Mouse (Mus musculus) kidney, postnatal 36 days (tissue): ENCODE data around the gene Fam71e1.
A peak's percentile ranks its signal among the peaks of the same experiment; 100 is the strongest.

Experiments used
- DNase-seq, 2 experiments: peaks; one replicate each; pipeline ENCODE4 v3.0.0; 2021 to 2022; ENCODE audit warnings: mixed read lengths in 2 of 2

The Fam71e1 gene

GRCm38 (mm10) chr7:44471880-44472557 is 24.4 kb upstream of the Fam71e1 start:
- DNase-seq = no peak

- no peak for DNase-seq
Observed at GRCm38 (mm10) chr7:44472558-44472885, 23.9 kb upstream of the Fam71e1 start.

GRCm38 (mm10) chr7:44472961-44473646 is 23.3 kb upstream of the Fam71e1 start:
- DNase-seq = no peak

- no peak for DNase-seq
Observed at GRCm38 (mm10) chr7:44474419-44474818, 22.0 kb upstream of the Fam71e1 start.

GRCm38 (mm10) chr7:44475046-44475614 is 21.3 kb upstream of the Fam71e1 start:
- DNase-seq = no peak

GRCm38 (mm10) chr7:44482836-44483435 is 13.4 kb upstream of the Fam71e1 start:
- DNase-seq = no peak

GRCm38 (mm10) chr7:44484109-44484508 is 12.3 kb upstream of the Fam71e1 start:
- no peak for DNase-seq

- DNase-seq = peak; percentile 70 to 85
Observed at GRCm38 (mm10) chr7:44484841-44485571, 11.4 kb upstream of the Fam71e1 start.

- DNase-seq = no peak
Observed at GRCm38 (mm10) chr7:44485572-44486195, 10.7 kb upstream of the Fam71e1 start.

- no peak for DNase-seq
Observed at GRCm38 (mm10) chr7:44486927-44487575, 9.3 kb upstream of the Fam71e1 start.

- no peak for DNase-seq
Observed at GRCm38 (mm10) chr7:44487936-44488335, 8.4 kb upstream of the Fam71e1 start.

GRCm38 (mm10) chr7:44488545-44488944 is 7.8 kb upstream of the Fam71e1 start:
- DNase-seq = no peak

- DNase-seq = no peak
Observed at GRCm38 (mm10) chr7:44490281-44490680, 6.1 kb upstream of the Fam71e1 start.

GRCm38 (mm10) chr7:44491391-44491790 is 5.0 kb upstream of the Fam71e1 start:
- DNase-seq = no peak

- no peak for DNase-seq
Observed at GRCm38 (mm10) chr7:44492166-44492826, 4.1 kb upstream of the Fam71e1 start.

- no peak for DNase-seq
Observed at GRCm38 (mm10) chr7:44494681-44495080, 1.7 kb upstream of the Fam71e1 start.

- DNase-seq = no peak
Observed at GRCm38 (mm10) chr7:44495086-44495485, 1.3 kb upstream of the Fam71e1 start.

- DNase-seq = no peak
Observed at GRCm38 (mm10) chr7:44496771-44497109, 359 bp downstream of the Fam71e1 start.

GRCm38 (mm10) chr7:44497361-44498055 is 1.1 kb downstream of the Fam71e1 start:
- DNase-seq = no peak

- no peak for DNase-seq
Observed at GRCm38 (mm10) chr7:44498922-44499321, 2.5 kb downstream of the Fam71e1 start.

- no peak for DNase-seq
Observed at GRCm38 (mm10) chr7:44500046-44500445, 3.7 kb downstream of the Fam71e1 start.
